Mouse (Mus musculus) cerebellum, adult 2 months (tissue): ENCODE measurements at regions not wholly inside any gene's neighbourhood (a gene's known extent, or its start where the extent isn't known, plus 50 kb on each side); places are given as distances from the start of the nearest gene placed in this dataset.

Experiments
- CTCF ChIP-seq: fragments of 200-500 bp; IDR thresholded peaks from 2 replicates; pipeline ENCODE4 v1.5.1; 2011; ENCODE audit warnings: low read depth, mild to moderate bottlenecking, control low read depth, low read length, moderate library complexity, borderline replicate concordance; ENCODE audit not compliant: insufficient read depth
- POLR2A ChIP-seq: fragments of 200-500 bp; IDR thresholded peaks from 2 replicates; pipeline ENCODE4 v1.6.1; 2011; ENCODE audit warnings: low read length, control low read depth, borderline replicate concordance; ENCODE audit not compliant: insufficient read depth

DNA sequence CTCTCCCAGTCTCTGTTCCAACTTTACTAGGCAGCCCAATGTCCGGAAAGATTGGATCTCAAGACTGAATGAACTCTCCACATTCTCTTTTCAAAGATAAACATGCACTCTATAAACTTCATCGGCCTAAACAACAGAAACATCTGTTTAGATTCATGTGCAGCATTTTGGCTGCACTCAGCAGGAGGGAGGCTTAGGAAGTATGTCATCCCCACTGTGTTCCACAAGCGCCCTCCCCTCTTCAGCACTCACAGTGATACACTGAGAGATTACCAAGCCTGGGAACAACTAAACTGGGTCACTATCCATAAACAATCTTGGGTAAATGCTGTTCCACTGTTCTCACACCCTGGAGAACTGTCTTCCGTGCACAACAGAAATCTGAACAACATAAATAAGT lies 185.5 kb upstream of the Gm11114 start:
- no peak for TF ChIP-seq POLR2A
- TF ChIP-seq CTCF: no peak
